Mouse (Mus musculus) thymus, adult 18-20 months (tissue): ENCODE measurements around the gene Tcea3.
A peak's percentile ranks its signal among the peaks of the same experiment; 100 is the strongest.

Source experiments
- DNase-seq, 2 experiments: peaks; one replicate each; pipeline ENCODE4 v3.0.0; 2022; ENCODE audit warnings: mixed read lengths in 2 of 2

The Tcea3 gene

GRCm38 (mm10) chr4:136282621-136283480 lies 35.3 kb downstream of the Tcea3 start:
- DNase-seq: no peak

GRCm38 (mm10) chr4:136283783-136284182 lies 36.3 kb downstream of the Tcea3 start:
- no peak for DNase-seq

GRCm38 (mm10) chr4:136284455-136284854 lies 36.9 kb downstream of the Tcea3 start, which contains the start of gene Zfp46:
Zfp46 (plus strand) TSS chr4:136284683.
- no peak for DNase-seq

GRCm38 (mm10) chr4:136284891-136285290 lies 37.4 kb downstream of the Tcea3 start:
- no peak for DNase-seq

- DNase-seq: peak; percentile 90 to 93
Measured at GRCm38 (mm10) chr4:136285348-136285810, 37.9 kb downstream of the Tcea3 start.

- peak; percentile 93 to 95 for DNase-seq
Measured at GRCm38 (mm10) chr4:136285811-136286371, 38.4 kb downstream of the Tcea3 start.

GRCm38 (mm10) chr4:136289918-136290780 lies 42.6 kb downstream of the Tcea3 start:
- no peak for DNase-seq

GRCm38 (mm10) chr4:136290781-136291595 lies 43.5 kb downstream of the Tcea3 start:
- DNase-seq: no peak

GRCm38 (mm10) chr4:136291692-136292091 lies 44.2 kb downstream of the Tcea3 start:
- DNase-seq: no peak

GRCm38 (mm10) chr4:136295941-136296340 lies 48.4 kb downstream of the Tcea3 start:
- no peak for DNase-seq

GRCm38 (mm10) chr4:136302462-136302861 lies 54.9 kb downstream of the Tcea3 start:
- no peak for DNase-seq

- DNase-seq: no peak
Measured at GRCm38 (mm10) chr4:136304181-136304580, 56.7 kb downstream of the Tcea3 start.

- DNase-seq: no peak
Measured at GRCm38 (mm10) chr4:136308355-136308754, 60.8 kb downstream of the Tcea3 start.

GRCm38 (mm10) chr4:136309780-136310179 lies 62.3 kb downstream of the Tcea3 start:
- DNase-seq: peak; percentile 36 to 43

GRCm38 (mm10) chr4:136310229-136311041 lies 62.9 kb downstream of the Tcea3 start, which contains the start of gene Hnrnpr:
Hnrnpr (plus strand) TSS chr4:136310942.
- peak; percentile 98 to 99 for DNase-seq

GRCm38 (mm10) chr4:136311042-136311999 lies 63.8 kb downstream of the Tcea3 start:
- peak; percentile 60 to 61 for DNase-seq

- no peak for DNase-seq
Measured at GRCm38 (mm10) chr4:136312616-136313015, 65.1 kb downstream of the Tcea3 start.

GRCm38 (mm10) chr4:136317667-136318066 lies 70.1 kb downstream of the Tcea3 start:
- no peak for DNase-seq

- DNase-seq: no peak
Measured at GRCm38 (mm10) chr4:136320016-136320415, 72.5 kb downstream of the Tcea3 start.

- DNase-seq: no peak
Measured at GRCm38 (mm10) chr4:136324226-136324625, 76.7 kb downstream of the Tcea3 start.
